Mouse (Mus musculus): Measurements from ENCODE around the gene Cep68.

GRCm38 (mm10) chr11:20225938-20226337, 23.3 kb downstream of the Cep68 start:
- TF ChIP-seq POLR2A (IDR thresholded peaks at IDR 0.05; ENCODE audit: insufficient read depth, low read depth, low read length) (no peak), CTCF (IDR thresholded peaks at IDR 0.05; ENCODE audit: insufficient read depth, low read depth, low read length) (no peak)

Data from olfactory bulb, adult 2 months (tissue).